Mouse (Mus musculus) brain, embryonic 18.5 days (tissue): Measurements from ENCODE around the gene Srpr.
A peak's percentile ranks its signal among the peaks of the same experiment; 100 is the strongest.

Experiments used
- DNase-seq: peaks from one replicate; pipeline ENCODE4 v3.0.0-alpha.2; 2012; ENCODE audit warnings: low read depth, low spot score

Gene Srpr

DNA sequence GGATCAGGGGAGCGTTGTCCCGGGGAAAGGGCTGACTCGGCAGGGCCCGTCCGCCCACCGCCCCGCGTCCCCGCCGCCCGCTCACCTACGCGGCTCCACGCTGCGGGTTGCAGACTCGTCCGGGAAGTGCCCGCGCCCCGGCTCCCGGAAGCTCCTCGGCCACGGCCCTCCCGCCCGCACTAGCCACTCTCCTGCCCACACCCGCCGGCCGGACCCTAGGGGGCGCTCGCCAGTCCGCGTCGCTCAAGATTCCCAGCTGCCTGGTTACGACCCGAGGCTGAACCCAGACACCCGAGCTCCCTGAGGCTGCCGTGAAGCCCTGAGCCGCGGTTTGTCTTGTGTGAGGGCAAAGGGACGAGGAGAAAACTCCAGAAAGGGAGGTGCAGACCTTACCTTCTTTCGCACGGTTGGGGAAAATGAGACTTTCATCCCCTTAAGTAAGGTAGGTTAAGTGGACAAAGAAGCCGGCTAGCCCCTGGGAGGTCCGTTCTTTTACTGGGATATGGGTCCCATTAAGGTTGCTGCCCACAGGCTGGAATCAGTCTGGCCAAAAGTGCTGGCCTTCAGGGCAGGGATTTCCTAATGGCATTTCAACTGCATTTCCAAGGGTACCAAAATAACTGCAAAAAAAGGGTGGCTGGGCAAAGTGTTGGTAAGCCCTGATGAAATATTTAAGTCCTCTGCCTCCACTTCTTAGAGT lies at the start of gene Srpr, which contains the start of gene Tirap:
TSS of gene Srpr (plus strand) at position 404 of the 700 bp plus-strand sequence.
TSS of gene Tirap (minus strand) at position 520 of the 700 bp plus-strand sequence.
- no peak for DNase-seq

DNA sequence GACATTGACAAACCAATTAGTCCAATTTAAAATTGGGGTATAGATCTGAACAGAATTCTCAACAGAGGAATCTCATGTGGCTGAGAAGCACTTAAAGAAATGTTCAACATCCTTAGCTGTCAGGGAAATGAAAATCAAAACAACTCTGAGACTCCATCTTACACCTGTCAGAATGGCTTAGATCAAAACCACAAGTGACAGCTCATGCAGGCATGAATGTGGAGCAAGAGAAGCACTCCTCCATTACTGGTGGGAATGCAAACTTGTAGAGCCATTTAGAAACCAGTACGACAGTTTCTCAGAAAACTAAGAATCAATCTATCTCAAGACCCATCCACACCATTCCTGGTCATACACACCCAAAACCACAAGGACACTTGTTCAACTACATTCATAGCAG lies 47.1 kb upstream of the Srpr start:
- no peak for DNase-seq

DNA sequence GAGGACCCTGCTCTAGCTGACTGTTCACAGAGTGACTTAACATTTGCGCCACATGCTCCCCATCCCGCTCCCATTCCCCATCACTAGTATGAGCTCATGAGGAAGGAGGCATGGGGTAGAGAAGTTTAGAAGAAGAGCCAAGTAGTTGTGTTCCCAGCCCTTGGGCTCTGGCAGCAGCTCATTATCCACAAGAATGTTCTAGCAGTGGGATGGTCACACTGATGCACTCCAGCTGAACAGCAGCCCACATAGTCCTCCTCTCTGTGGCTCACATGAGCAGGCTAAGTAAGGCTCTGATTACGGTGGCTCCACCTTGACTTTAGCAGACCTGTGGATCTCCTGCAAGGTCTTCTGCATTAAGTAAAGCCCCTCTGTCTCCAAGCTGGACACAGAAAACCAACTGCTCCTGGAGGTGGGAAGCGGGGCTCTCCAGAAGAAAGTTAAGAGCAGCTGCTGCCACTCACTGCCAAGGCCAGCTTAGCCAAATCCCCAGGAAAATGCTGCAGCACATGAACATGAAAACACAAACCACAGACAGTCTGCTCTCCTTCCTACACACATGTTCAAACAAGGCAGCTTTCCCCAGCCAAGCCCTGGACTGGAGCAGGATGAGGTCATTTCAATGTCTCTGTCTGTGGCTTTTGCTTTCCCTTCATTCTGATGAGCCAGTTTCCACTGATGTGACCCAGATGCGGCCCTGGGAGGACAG lies 43.8 kb upstream of the Srpr start:
- DNase-seq: no peak

DNA sequence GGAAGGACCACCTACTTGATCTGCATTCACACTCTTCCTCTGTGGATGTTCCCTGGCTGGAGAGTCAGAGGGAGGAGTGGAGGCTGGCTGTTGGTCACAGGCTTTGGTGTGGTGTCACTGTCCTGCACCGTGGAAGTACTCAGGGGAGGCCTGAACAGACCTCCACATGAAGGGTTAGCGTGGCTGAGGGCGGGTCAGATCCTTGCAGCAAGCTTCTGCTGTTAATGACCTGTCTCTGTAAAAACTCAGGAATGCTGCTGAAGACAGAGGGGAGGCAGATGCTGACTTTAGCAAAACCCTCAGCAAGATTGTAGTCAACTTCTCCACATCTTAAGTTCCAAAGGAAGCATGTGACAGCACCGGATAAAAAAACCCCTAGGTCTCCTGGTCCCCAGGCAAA lies 43.1 kb upstream of the Srpr start:
- no peak for DNase-seq

DNA sequence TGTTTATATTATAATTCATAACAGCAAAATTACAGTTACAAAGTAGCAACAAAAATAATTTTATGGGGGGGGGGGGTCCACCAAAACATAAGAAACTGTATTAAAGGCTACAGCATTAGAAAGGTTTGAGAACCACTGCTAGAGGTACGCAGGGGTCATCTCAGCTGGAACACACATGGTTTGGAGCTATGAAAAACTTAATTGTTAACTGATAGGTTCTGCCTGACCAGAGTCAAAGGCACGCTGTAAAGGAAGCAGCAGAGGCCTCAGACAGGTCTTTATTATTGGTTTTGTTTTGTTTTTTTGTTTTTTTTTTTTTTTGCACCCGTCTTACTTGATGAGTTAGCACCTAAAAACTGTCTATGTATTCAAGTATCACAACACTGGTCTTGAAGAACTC lies 41.5 kb upstream of the Srpr start:
- DNase-seq: no peak

DNA sequence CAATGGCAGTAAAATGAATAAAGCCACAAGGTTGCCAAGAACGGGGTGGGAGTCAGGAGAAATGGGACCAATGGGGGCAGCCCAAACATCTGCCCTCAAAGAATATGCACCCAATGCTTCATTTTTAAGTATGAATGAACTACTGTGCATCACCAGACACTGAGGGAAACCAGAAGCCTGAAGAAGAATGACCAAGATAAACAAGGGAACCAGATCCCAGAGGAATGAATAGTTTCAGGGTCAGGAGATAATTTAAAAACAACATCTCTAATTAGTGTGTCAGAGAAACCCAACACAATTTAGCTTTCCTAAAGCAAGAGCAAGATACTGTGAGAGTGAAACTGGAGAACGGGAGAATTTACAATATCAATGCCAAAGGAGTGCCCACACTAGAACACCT lies 39.3 kb upstream of the Srpr start:
- no peak for DNase-seq

DNA sequence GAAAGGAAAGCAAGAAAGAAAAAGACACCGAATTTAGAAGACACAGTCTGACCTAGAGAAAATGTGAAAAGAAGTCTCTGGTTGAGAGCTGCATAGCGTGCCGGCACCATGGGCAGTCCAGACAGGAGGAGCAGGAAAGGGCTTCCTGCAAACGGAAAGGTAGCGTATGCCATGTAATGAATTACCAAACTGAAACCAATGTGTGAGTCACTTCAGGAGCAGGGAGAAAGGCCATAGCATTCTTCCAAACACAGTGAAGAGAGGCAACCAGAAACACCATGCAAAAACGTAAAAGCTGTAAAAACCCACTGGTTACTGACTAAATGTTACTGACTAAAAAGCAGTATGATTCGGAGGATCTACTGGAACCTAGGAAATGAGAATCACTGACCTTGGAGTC lies 38.3 kb upstream of the Srpr start:
- DNase-seq: no peak

DNA sequence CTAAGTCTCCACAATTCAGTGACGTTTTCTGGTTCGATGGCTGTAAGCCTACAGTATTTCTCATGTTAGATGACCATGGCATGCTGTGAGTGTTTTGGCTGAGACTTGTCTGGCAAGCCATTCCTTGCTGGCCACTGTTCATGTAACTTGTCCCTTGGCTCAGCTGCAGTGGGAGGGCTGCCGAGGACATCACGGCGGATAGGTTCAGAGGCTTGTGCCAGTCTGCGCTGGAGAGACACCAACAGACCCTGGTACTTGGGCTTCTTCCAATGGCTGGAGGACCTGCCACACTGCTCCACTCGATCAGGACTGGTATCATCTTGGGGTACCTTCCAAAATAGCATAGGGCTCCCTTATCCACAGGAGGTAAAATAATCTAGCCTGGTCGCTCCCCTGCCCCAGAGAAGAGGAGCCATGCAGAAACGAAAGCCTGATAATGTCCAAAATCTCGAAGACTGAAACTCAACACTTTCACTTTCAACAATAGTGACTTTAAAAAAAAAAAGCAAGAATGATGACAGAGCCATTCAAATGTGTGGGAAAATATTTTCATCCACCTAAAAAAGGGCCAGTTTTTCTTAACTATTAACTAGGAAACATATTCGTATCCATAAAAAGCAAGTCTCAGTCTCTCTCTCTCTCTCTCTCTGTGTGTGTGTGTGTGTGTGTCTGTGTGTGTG lies 36.8 kb upstream of the Srpr start:
- DNase-seq: no peak

DNA sequence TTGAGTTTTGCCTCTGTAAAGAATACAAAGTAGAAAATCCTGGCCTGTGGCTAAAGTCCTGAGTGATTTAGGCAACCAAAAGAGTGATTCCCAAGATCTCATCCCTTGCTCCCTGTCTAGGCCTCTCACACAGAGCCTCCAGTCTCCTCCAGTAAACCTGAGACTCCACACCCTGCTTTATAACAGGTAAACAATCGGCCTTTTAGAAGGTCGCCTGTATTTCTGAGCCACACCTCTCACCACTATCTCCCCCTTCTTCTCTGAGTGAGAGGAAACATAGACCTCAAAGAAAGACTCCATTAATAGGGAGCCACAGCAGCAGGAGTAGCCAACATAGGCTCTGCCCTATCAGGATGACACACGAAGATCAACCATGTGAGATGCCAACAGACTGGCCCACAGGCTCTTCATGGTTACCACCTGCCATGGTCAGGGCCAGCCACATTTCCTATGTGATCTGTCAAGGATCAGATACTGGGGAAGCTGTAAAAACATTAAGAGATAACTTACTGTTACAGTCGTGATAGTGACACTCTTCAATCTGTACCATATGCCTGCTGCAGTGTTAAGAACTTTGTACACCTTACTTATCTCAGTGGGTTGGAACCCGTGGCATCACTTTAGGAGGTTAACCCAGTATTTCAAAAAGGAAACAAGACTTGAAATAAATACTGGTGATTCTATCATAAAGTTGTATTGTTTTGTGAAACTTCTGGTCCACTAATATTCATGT lies 35.7 kb upstream of the Srpr start:
- DNase-seq: no peak

DNA sequence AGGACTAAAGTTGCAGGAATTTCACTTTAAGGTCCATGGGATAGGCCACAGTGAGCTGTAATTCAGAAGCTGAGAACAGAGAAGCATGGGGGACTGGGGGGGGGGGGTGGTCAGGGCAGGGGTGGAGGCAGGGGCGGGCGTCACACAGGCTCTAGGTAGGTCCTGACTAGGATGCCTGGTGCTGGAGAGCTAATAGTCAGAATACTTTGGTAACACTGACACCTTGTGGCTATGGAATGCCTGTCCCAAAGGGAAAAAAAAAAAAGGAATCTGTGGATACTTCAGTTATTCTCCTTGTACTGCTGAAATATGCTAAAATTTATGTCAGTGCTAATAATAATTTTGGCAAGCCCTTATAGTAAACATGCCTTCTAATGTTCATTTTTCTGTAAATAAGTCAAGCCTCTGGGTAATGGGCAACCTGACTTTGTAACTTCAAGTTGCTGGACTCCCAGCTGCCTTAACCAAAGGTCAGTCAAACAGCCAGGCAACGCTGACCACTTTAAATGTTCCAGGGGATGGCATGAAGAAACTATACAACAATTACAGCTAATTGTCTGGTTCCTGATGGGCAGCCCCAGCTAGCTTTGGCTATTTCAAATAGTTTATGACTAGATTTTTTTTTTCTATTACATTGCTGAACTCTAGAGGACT lies 33.7 kb upstream of the Srpr start:
- DNase-seq: peak; percentile 14

DNA sequence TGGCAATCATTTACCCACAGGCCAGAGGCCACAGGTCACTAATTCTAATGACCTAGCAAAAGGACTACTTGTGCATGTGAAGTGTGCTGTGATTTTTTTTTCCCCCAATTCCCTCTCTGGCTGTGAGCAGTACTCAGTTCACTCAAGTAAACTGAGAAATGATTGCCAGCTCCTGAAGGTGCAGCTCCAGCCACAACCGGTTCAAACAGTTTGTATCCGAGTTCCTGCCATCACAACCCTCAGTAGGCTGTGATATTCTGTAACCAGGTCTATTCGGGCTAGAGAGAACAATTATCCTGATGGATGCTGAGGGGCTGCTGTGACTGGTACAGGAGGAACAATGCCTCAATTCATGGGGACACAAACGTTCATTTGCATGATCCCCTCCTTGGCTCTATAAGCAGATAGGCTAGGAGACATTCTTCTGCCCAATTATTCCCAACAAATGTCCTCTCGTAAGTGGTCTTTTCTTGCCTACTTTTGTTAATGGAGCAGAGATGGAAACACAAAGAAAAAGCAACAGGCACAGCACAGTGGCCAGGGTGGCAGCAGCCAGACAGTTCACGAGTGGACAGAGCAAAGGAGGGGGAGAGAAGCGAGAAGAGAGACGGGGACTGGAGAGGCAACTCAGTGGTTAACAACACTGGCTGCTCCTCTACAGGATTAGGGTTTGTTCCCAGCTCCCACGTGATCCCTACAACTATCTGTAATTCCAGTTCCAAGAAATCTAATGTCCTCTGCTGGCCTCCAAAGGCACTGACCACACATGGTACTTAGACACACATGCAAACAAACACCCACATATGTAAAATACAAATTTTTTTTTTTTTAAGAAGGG lies 33.0 kb upstream of the Srpr start:
- DNase-seq: no peak

DNA sequence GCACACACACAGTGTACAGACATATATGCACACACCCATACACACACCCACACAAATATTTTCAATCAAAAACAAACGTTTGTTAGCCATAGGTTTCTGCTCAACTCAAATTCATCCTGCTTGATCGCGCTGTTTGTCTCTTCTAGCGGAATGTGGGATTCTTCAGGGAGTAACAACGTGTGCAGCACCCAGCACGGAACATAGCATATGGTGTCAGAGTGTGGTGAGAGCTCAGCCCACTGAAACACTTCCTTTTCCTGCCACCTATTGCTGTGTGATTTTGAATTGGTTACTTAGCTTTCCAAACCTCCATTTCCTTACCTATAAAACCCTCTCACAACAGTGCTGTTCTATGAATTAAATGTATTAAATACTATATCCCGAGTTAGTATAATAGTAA lies 29.9 kb upstream of the Srpr start:
- DNase-seq: no peak

DNA sequence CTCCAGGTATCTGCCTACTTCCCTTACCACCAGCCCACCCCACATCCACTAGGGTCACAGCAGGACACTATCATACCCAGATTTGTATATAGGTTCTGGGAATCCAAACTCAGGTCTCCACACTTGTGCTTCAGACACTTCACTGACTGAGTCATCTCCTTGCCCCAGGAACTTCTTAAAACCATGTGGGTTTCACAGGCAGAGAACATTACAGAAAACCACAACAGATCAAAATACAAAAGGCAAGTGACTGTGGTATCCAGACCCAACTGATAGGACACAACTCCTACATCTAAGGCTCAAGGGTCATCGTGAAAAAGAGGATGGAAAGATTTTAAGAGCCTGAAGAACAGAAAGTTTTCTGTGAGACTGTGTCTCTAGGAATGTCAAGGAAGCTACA lies 26.6 kb upstream of the Srpr start:
- no peak for DNase-seq

DNA sequence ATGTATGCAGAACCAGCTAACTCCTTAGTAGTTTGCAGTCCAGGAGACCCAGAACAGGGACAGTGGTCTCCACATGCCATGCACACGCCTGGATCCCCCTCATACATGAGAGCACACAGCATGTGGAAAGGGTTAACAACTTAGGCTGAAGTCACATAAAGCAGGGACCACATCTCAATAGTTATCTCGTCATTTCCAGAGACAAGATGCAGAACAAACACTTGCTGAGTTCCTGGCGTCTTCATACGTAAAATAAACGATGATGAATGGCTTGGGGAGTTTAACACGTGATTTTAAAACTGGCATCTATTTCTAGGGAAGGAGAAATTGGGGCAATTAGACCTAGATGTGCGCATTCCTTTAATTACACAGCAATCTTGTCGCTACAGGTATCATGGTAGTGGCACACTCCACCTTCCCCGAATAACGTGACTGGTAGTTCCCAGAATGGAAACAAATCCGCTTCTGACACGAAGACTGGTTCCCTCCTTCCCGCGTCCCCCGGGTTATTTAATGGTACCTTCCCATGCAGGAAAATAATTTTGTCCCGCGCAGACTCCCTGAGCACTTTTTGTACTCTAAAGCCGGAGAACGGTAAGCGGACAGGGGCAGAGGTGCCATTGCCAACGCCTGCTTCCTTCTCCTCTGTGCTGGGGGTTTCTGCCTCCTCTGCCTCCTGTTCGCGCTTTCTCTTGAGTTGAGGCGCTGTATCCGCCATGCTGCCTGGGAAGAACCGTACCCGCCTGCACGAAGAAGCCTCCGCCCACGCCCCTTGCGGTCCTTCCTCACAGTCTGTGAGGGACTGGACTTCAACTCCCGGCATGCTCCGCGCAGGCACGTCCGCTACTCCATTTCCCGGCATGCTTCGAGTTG lies 24.5 kb upstream of the Srpr start, which contains the start of gene Dcps:
TSS of gene Dcps (minus strand) at position 811 of the 873 bp plus-strand sequence.
- DNase-seq: peak; percentile 92

DNA sequence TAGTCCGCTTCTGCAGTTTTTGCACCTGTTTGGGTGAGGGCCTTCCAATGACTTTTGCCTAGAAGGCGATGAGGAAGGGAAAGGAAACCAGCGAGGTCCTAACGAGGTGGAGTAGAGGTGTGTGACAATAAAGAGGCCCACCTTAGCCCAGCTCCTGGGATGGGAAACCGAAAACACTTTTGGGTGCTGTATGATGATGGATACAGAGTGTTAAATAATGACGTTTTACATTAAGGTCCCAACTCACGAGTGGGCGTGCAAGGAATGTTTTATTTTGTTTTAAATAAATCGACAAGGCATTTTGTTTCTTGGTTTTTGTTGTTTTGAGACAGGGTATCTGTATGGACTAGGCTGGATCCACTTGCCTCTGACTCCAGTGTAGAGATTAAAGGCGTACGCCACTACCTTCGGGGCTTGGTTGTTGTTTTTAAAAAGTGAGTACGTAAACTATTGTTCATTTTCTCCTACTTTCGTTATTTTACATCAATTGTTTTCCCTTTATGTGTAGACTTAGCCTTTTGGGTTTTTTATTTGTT lies 23.8 kb upstream of the Srpr start:
- no peak for DNase-seq

DNA sequence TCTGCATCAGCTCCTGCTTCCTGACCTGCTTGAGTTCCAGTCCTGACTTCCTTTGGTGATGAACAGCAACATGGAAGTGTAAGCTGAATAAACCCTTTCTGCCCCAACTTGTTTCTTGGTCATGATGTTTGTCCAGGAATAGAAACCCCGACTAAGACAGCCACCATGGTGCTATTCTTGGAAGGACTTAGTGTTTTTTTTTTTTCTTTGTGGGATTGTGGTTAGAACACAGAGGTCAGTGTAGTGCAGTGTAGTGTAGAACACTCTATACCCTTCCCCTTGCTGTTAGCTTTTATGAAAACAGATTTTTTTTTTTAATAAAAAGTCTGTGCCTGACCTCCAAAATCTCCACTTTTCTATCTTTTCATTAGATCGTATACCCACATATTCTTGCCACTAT lies 17.1 kb upstream of the Srpr start:
- no peak for DNase-seq

DNA sequence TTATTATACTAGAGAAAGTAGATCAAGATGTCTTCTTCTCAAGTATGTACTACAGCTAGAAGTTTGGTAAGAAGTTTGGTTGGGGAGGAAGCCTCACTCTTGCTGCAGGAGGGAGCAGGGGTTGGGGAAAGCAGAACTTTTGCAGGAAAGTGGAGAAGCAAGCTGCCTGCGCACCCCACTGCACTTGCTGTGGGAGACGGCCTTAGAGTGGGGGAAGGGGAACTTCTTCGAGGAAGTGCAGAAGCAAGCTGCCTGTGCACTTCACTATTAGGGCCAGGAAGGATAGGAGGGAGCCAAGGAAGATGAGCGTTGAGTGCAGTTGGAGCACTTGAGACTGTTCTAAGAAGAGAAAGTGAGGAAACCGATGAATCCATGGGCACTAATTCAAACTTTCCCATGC lies 16.6 kb upstream of the Srpr start:
- DNase-seq: no peak

DNA sequence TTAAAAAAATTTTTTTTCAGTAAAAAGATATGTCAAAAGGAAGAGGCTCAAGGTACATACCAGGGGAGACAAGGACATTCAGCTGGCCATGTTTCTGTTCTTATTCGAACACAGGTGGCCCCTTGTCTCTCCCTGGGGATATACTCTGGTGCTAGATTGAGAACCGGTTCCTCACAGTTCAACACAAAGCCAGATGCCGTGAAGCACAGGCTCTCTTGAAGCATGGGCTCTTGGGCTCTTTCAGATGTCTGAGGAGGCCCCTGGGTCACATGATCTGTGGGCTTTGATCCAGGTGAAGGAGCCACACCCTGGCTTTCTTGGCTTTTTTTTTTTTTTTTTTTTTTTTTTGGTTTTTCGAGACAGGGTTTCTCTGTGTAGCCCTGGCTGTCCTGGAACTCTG lies 13.5 kb upstream of the Srpr start:
- DNase-seq: no peak

DNA sequence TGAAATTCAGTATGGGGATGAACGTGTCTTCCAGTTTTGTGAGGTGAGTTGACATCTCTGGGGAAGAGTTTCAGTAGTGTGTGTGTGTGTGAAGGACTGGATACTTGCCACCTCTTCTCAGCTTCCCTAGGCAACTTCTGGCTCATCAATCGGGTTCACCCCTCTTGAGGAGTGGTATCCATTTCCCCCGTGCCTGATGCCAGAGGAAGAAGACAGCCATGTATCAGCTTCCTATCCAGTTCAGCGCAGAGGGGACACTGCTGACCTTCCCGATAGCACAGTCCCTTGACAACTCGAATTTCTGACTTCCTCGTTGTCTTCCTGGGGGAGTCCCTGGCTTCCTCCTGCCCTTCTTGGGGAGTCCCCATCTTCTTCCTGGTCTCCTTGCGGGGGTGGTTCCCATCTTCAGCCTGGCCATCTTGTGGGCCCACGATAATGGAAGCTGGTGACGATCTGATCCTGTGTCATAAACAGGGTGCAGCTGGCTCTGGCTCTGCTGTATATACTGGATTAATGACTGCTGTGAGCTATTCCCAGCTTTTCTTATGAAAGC lies 12.5 kb upstream of the Srpr start:
- DNase-seq: no peak
